ENCODE assay signal across 1 mouse cellular context in the genomic region with DNA sequence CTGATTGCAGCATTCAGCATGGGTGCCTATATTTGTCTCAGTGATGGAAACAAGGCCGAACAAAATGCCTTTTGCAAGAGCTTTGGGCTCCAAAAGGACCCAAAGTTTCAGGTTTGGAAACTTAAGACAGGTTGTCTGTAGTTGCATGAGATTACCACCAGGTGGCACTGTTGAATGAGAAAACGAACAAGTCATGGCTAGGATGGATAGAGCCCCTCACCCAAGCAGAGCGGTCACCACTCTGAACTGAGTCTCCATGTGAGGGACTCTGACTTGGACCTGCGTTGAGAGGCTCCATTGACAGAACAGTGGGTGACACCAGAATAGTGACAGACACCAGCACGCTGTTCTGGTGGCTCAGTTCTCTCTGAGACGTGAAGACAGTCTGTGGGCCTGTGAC.
TF ChIP-seq lines count a peak whose summit lies in the region.

No protein-coding gene starts in this region.

TF ChIP-seq in MEL, 35 proteins besides CTCF, POLR2A, EP300 and RAD21:
- TF ChIP-seq TCF12 (IDR thresholded peaks at IDR 0.05; ENCODE audit: low read depth, low read length) (no peak), CHD1 (IDR thresholded peaks at IDR 0.05; ENCODE audit: low read depth, low read length) (no peak), ZC3H11A (IDR thresholded peaks at IDR 0.05; ENCODE audit: low read depth, low read length) (peak; percentile 62), SMC3 (IDR thresholded peaks at IDR 0.05; ENCODE audit: low read depth, low read length) (peak; percentile 85), MXI1 (IDR thresholded peaks at IDR 0.05; ENCODE audit: low read depth, low read length) (no peak)
